Mouse (Mus musculus) limb, embryonic 12.5 days (tissue): ENCODE data around the gene Syk. TPM values are rescaled to one million over a fixed set of nuclear protein-coding genes. Genes with fewer than 3 reads are reported as not detected.

Source experiments
- ATAC-seq: fragments of 200-750 bp; cut with Nextera tagmentation; 2 replicates; pipeline ENCODE4 v1.8.0; 2017; ENCODE audit warnings: low read depth, moderate TSS enrichment; ENCODE audit not compliant: insufficient number of reproducible peaks, insufficient read depth, low FRiP score, low TSS enrichment
- H3K27ac ChIP-seq: fragments of 300-500 bp; sonication (generic); 2 replicates; pipeline ENCODE4 v1.5.1; 2016; ENCODE audit warnings: mild to moderate bottlenecking, moderate library complexity
- H3K27me3 ChIP-seq: fragments of 300-500 bp; sonication (generic); 2 replicates; pipeline ENCODE4 v1.6.1; 2016; ENCODE audit warnings: mild to moderate bottlenecking, moderate library complexity
- H3K36me3 ChIP-seq: fragments of 300-500 bp; sonication (generic); 2 replicates; pipeline ENCODE4 v1.6.1; 2016; ENCODE audit warnings: mild to moderate bottlenecking, moderate library complexity
- H3K4me1 ChIP-seq: fragments of 300-500 bp; sonication (generic); replicated peaks from 2 replicates; pipeline ENCODE4 v1.6.1; 2016
- H3K4me2 ChIP-seq: fragments of 300-500 bp; sonication (generic); 2 replicates; pipeline ENCODE4 v1.6.1; 2016; ENCODE audit warnings: mild to moderate bottlenecking, moderate library complexity
- H3K4me3 ChIP-seq: fragments of 300-500 bp; sonication (generic); replicated peaks from 2 replicates; pipeline ENCODE4 v1.5.1; 2016; ENCODE audit warnings: mild to moderate bottlenecking
- H3K9ac ChIP-seq: fragments of 300-500 bp; sonication (generic); replicated peaks from 2 replicates; pipeline ENCODE4 v1.6.1; 2016; ENCODE audit warnings: mild to moderate bottlenecking, moderate library complexity
- H3K9me3 ChIP-seq: fragments of 300-500 bp; sonication (generic); 2 replicates; pipeline ENCODE4 v1.6.1; 2016; ENCODE audit warnings: mild to moderate bottlenecking, moderate library complexity
- WGBS: fragments of 180-500 bp; shearing (Covaris S2); methylation state at CpG from one replicate; pipeline ENCODE4 v1.1.7; 2016; 5-methylcytosine and 5-hydroxymethylcytosine counted together
- polyA plus RNA-seq: library from polyadenylated mRNA; unstranded; fragments of >200 nt; fragmentation: Nextera tagmentation; extraction: Ambion mirVana; gene quantifications from 2 replicates; pipeline ENCODE4 v1.2.1, GENCODE M21; 2016

The Syk gene
- polyA plus RNA-seq, 1 experiment from 2014 or later = 2.4 TPM

GRCm38 (mm10) chr13:52578776-52579175, 4.2 kb upstream of the Syk start:
- Histone ChIP-seq H3K9me3 (no peaks in the 10 kb centered on the region), H3K36me3 (no peaks in the 10 kb centered on the region), H3K4me3 (no peak overlapping the region), H3K9ac (no peak overlapping the region), H3K4me1 (peaks cover 23% of the 10 kb centered on the region), H3K4me2 (no peak overlapping the region), H3K27me3 (peaks cover 20% of the 10 kb centered on the region), H3K27ac (no peak overlapping the region)
- no peak for ATAC-seq
- 69% methylated on average over 2 of the region's 2 CpGs for WGBS

GRCm38 (mm10) chr13:52582506-52582877, 481 bp upstream of the Syk start:
- peak overlapping the region; percentile 93 for H3K4me2 ChIP-seq
- H3K9me3 ChIP-seq = no peaks in the 10 kb centered on the region
- H3K4me3 ChIP-seq = peak overlapping the region; percentile 61
- no peaks in the 10 kb centered on the region for H3K36me3 ChIP-seq
- H3K9ac ChIP-seq = peak overlapping the region; percentile 63; the same call in 1 of the 2 replicates
- WGBS = 20% methylated on average over 9 of the region's 9 CpGs
- H3K27ac ChIP-seq = no peak overlapping the region
- no peak for ATAC-seq
- peaks cover 11% of the 10 kb centered on the region for H3K4me1 ChIP-seq
- H3K27me3 ChIP-seq = peaks cover 30% of the 10 kb centered on the region

GRCm38 (mm10) chr13:52583943-52584562, 1.1 kb downstream of the Syk start:
- Histone ChIP-seq H3K27ac (no peak overlapping the region), H3K9ac (no peak overlapping the region), H3K9me3 (no peaks in the 10 kb centered on the region), H3K4me3 (peak overlapping the region; percentile 61; the same call in 1 of the 2 replicates), H3K27me3 (peaks cover 30% of the 10 kb centered on the region), H3K4me2 (peak overlapping the region; percentile 93), H3K36me3 (no peaks in the 10 kb centered on the region), H3K4me1 (peaks cover 4% of the 10 kb centered on the region; the same call in 1 of the 2 replicates)
- WGBS = 27% methylated on average over 13 of the region's 13 CpGs
- no peak for ATAC-seq

- ATAC-seq = no peak
- Histone ChIP-seq H3K27ac (no peak overlapping the region), H3K4me3 (no peak overlapping the region), H3K9me3 (no peaks in the 10 kb centered on the region), H3K36me3 (no peaks in the 10 kb centered on the region), H3K9ac (no peak overlapping the region), H3K27me3 (peaks cover 30% of the 10 kb centered on the region), H3K4me1 (peaks cover 4% of the 10 kb centered on the region; the same call in 1 of the 2 replicates), H3K4me2 (no peak overlapping the region)
- 76% methylated on average over 17 of the region's 17 CpGs for WGBS
Measured at GRCm38 (mm10) chr13:52584654-52585455, 1.9 kb downstream of the Syk start.

GRCm38 (mm10) chr13:52587761-52588160, 4.8 kb downstream of the Syk start:
- H3K27me3 ChIP-seq = peaks cover 18% of the 10 kb centered on the region
- no peak for ATAC-seq
- peaks cover 2% of the 10 kb centered on the region; the same call in 1 of the 2 replicates for H3K4me1 ChIP-seq
- H3K36me3 ChIP-seq = no peaks in the 10 kb centered on the region
- 89% methylated on average over 4 of the region's 4 CpGs for WGBS
- H3K9ac ChIP-seq = no peak overlapping the region
- H3K4me3 ChIP-seq = no peak overlapping the region
- no peaks in the 10 kb centered on the region for H3K9me3 ChIP-seq
- H3K27ac ChIP-seq = no peak overlapping the region
- H3K4me2 ChIP-seq = no peak overlapping the region

GRCm38 (mm10) chr13:52589043-52589442, 6.1 kb downstream of the Syk start:
- H3K36me3 ChIP-seq = no peaks in the 10 kb centered on the region
- H3K4me2 ChIP-seq = no peak overlapping the region
- no peak overlapping the region for H3K9ac ChIP-seq
- no peaks in the 10 kb centered on the region for H3K9me3 ChIP-seq
- no peak overlapping the region for H3K27ac ChIP-seq
- H3K4me3 ChIP-seq = no peak overlapping the region
- H3K4me1 ChIP-seq = no peaks in the 10 kb centered on the region
- WGBS = 92% methylated on average over 4 of the region's 4 CpGs
- H3K27me3 ChIP-seq = peaks cover 12% of the 10 kb centered on the region
- no peak for ATAC-seq

GRCm38 (mm10) chr13:52591831-52592230, 8.9 kb downstream of the Syk start:
- no peak overlapping the region for H3K27ac ChIP-seq
- 0 out of 2 replicates have a peak, but pooled peaks cover 3% of the 10 kb centered on the region for H3K27me3 ChIP-seq
- H3K9me3 ChIP-seq = 0 out of 2 replicates have a peak, but pooled peaks cover 3% of the 10 kb centered on the region
- no peaks in the 10 kb centered on the region for H3K4me1 ChIP-seq
- no peak overlapping the region for H3K4me3 ChIP-seq
- ATAC-seq = no peak
- no peaks in the 10 kb centered on the region for H3K36me3 ChIP-seq
- 89% methylated on average over 4 of the region's 4 CpGs for WGBS
- H3K9ac ChIP-seq = no peak overlapping the region
- no peak overlapping the region for H3K4me2 ChIP-seq

GRCm38 (mm10) chr13:52596692-52597091, 13.7 kb downstream of the Syk start:
- Histone ChIP-seq H3K27ac (no peak overlapping the region), H3K9ac (no peak overlapping the region), H3K4me2 (no peak overlapping the region), H3K27me3 (no peaks in the 10 kb centered on the region), H3K9me3 (peaks cover 3% of the 10 kb centered on the region; the same call in 1 of the 2 replicates), H3K4me3 (no peak overlapping the region), H3K36me3 (no peaks in the 10 kb centered on the region), H3K4me1 (no peaks in the 10 kb centered on the region)
- 75% methylated on average over 5 of the region's 5 CpGs for WGBS
- ATAC-seq = no peak

- WGBS = 79% methylated on average over 11 of the region's 11 CpGs
Measured at GRCm38 (mm10) chr13:52597092-52597678, 14.2 kb downstream of the Syk start.

GRCm38 (mm10) chr13:52598233-52598632, 15.3 kb downstream of the Syk start:
- peaks cover 3% of the 10 kb centered on the region; the same call in 1 of the 2 replicates for H3K9me3 ChIP-seq
- no peaks in the 10 kb centered on the region for H3K4me1 ChIP-seq
- no peaks in the 10 kb centered on the region for H3K27me3 ChIP-seq
- no peak overlapping the region for H3K27ac ChIP-seq
- no peak overlapping the region for H3K4me3 ChIP-seq
- H3K4me2 ChIP-seq = no peak overlapping the region
- H3K9ac ChIP-seq = no peak overlapping the region
- WGBS = 76% methylated on average over 3 of the region's 3 CpGs
- no peak for ATAC-seq
- no peaks in the 10 kb centered on the region for H3K36me3 ChIP-seq

More at GRCm38 (mm10) chr13:52597092-52597678, 14.2 kb downstream of the Syk start:
- H3K4me2 ChIP-seq = no peak overlapping the region
- H3K4me1 ChIP-seq = no peaks in the 10 kb centered on the region
- H3K9ac ChIP-seq = no peak overlapping the region
- H3K4me3 ChIP-seq = no peak overlapping the region
- H3K9me3 ChIP-seq = peaks cover 3% of the 10 kb centered on the region; the same call in 1 of the 2 replicates
- H3K27me3 ChIP-seq = no peaks in the 10 kb centered on the region
- no peak overlapping the region for H3K27ac ChIP-seq
- no peaks in the 10 kb centered on the region for H3K36me3 ChIP-seq
- no peak for ATAC-seq

- ATAC-seq = no peak
- no peaks in the 10 kb centered on the region for H3K4me1 ChIP-seq
- H3K4me3 ChIP-seq = no peak overlapping the region
- WGBS = 64% methylated on average over 4 of the region's 4 CpGs
- no peaks in the 10 kb centered on the region for H3K36me3 ChIP-seq
- no peak overlapping the region for H3K27ac ChIP-seq
- no peak overlapping the region for H3K4me2 ChIP-seq
- H3K27me3 ChIP-seq = no peaks in the 10 kb centered on the region
- no peak overlapping the region for H3K9ac ChIP-seq
- peaks cover 3% of the 10 kb centered on the region; the same call in 1 of the 2 replicates for H3K9me3 ChIP-seq
Measured at GRCm38 (mm10) chr13:52600015-52600643, 17.2 kb downstream of the Syk start.
